Mouse (Mus musculus) small intestine, adult 2 months (tissue): Measurements from ENCODE around the gene Psen2. TPM values are rescaled to one million over a fixed set of nuclear protein-coding genes. Genes with fewer than 3 reads are reported as not detected.

ENCODE experiments used
- H3K27ac ChIP-seq: fragments of 200-500 bp; 2 replicates; pipeline ENCODE4 v1.5.1; 2012; ENCODE audit warnings: low read depth, low read length, control low read depth, inconsistent platforms; ENCODE audit not compliant: insufficient read depth
- H3K27me3 ChIP-seq: fragments of 200-500 bp; 2 replicates; pipeline ENCODE4 v1.6.1; 2012; ENCODE audit warnings: mild to moderate bottlenecking, moderate library complexity, low read length, inconsistent platforms; ENCODE audit not compliant: control insufficient read depth, insufficient read depth
- H3K36me3 ChIP-seq: fragments of 200-500 bp; 2 replicates; pipeline ENCODE4 v1.6.1; 2012; ENCODE audit warnings: mild to moderate bottlenecking, low read length, control low read depth, inconsistent platforms; ENCODE audit not compliant: control insufficient read depth, insufficient read depth
- H3K4me1 ChIP-seq: fragments of 200-500 bp; 2 replicates; pipeline ENCODE4 v1.6.1; 2012; ENCODE audit warnings: low read length, inconsistent platforms, mixed read lengths; ENCODE audit not compliant: control insufficient read depth, insufficient read depth, insufficient read length
- H3K4me3 ChIP-seq: fragments of 200-500 bp; 2 replicates; pipeline ENCODE4 v1.5.1; 2012; ENCODE audit warnings: low read depth, mild to moderate bottlenecking, control low read depth, inconsistent platforms, low read length, moderate library complexity
- CTCF ChIP-seq: fragments of 200-500 bp; IDR thresholded peaks from 2 replicates; pipeline ENCODE4 v1.5.1; 2012; ENCODE audit warnings: low read depth, mild to moderate bottlenecking, control low read depth, inconsistent platforms, low read length, moderate library complexity, mixed read lengths; ENCODE audit not compliant: insufficient replicate concordance, insufficient read length; ENCODE audit errors: extremely low read depth
- POLR2A ChIP-seq: fragments of 200-500 bp; IDR thresholded peaks from 2 replicates; pipeline ENCODE4 v1.6.1; 2012; ENCODE audit warnings: low read depth, mild to moderate bottlenecking, control low read depth, inconsistent platforms, low read length, moderate library complexity
- WGBS: fragments of 180-500 bp; shearing (Covaris S2); methylation state at CpG from one replicate; pipeline ENCODE4 v1.1.7; 2018; 5-methylcytosine and 5-hydroxymethylcytosine counted together
- polyA plus RNA-seq: library from polyadenylated mRNA; depleted of rRNA; stranded (reverse); fragments of >200 nt; gene quantifications from 2 replicates; pipeline ENCODE4 v1.2.3, GENCODE M21; 2012

Gene Psen2
- polyA plus RNA-seq, 1 experiment: 24.7 TPM

DNA sequence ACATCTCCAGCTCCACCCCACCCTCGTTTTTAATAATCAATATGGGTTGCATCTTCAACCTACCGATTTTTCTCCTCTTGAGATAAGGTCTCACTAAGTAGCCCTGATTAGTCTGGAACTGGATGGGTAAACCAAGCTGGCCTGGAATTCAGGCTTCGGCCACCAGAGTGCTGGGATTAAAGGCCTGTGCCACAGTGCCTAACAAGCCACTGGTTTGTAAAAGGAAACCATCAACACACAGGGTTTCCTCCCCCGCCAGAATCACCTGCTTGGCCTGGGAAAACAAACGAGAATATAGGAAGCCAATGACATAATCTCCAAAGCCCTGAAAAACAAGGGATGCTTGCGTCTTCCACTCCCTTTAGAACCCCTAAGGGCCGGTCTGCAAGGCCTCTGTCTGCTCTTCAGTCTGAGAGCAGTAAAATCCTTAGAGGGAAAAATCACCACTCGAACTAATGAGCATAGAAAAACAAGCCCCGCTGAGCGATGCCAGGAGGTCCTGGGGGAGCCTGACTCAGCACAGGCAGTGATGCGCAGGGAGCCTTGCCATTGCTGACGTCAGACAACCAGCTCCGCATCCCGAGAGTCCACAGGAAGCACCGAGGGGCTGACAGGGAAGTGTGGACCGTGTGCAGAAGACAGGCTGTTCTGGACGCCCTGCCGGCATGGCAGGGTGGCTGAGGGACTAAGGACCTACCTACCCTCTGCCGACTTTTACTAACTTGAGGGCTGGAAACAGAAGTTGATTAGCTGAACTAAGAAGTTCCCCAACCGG, 13.4 kb downstream of the Psen2 start:
- TF ChIP-seq POLR2A (no peak), CTCF (no peak)
- peaks cover 3% of the 10 kb centered on the region for H3K4me1 ChIP-seq
- H3K27me3 ChIP-seq: no peaks in the 10 kb centered on the region
- H3K27ac ChIP-seq: peak overlapping the region; percentile 39
- H3K4me3 ChIP-seq: peak overlapping the region; percentile 20; the same call in 1 of the 2 replicates
- no peaks in the 10 kb centered on the region for H3K36me3 ChIP-seq
- WGBS: 63% methylated on average over 20 of the region's 20 CpGs

DNA sequence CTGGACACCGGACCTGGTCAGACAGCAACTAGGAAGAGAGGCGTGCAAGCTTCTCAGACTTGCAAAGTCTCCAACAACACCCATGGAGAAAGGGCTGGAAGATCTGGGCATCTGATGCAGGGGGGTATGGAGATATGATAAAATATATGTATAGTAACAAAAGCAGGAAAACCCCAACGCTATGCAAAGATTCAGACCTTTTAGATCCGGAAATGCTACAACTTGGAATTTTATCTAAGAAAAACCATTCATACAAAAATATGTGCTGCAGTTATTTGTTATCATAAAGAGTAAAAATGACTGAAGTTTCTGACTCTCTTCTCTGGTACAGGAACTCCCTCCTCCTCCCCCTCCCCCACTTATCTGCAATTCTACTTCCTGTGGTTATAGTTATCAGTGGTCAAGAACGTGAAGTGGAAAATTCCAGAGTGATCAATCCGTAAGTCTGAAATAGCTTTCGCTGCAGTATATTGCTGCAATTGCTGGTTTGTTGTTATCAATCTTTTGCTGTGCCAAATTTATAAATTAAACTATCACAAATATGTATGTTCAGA, 14.6 kb downstream of the Psen2 start:
- H3K4me3 ChIP-seq: no peak overlapping the region
- WGBS: 83% methylated on average over 7 of the region's 7 CpGs
- no peaks in the 10 kb centered on the region for H3K27me3 ChIP-seq
- TF ChIP-seq CTCF (no peak), POLR2A (no peak)
- peaks cover 3% of the 10 kb centered on the region for H3K4me1 ChIP-seq
- H3K27ac ChIP-seq: no peak overlapping the region
- no peaks in the 10 kb centered on the region for H3K36me3 ChIP-seq

DNA sequence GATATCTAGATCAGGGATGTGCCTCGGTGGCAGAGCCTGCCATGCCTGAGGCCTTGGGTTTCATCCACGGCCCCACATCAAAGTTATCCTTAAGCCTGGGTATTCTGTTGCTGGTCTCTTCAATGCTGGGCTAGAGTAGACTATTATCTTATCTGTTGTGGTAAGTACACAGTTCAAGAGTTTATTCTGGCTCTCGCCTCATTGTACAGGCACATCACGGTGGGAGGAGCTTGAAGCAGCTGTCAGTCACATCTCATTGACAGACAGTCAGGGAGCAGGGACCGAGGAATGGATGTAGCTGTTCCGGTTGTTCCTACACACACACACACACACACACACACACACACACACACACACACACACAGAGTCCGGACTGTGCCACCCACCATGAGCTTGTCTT, 15.3 kb downstream of the Psen2 start:
- Histone ChIP-seq H3K4me1 (peaks cover 3% of the 10 kb centered on the region), H3K27me3 (no peaks in the 10 kb centered on the region), H3K27ac (no peak overlapping the region), H3K36me3 (no peaks in the 10 kb centered on the region), H3K4me3 (no peak overlapping the region)
- WGBS: 49% methylated on average over 7 of the region's 7 CpGs
- TF ChIP-seq CTCF (no peak), POLR2A (no peak)

DNA sequence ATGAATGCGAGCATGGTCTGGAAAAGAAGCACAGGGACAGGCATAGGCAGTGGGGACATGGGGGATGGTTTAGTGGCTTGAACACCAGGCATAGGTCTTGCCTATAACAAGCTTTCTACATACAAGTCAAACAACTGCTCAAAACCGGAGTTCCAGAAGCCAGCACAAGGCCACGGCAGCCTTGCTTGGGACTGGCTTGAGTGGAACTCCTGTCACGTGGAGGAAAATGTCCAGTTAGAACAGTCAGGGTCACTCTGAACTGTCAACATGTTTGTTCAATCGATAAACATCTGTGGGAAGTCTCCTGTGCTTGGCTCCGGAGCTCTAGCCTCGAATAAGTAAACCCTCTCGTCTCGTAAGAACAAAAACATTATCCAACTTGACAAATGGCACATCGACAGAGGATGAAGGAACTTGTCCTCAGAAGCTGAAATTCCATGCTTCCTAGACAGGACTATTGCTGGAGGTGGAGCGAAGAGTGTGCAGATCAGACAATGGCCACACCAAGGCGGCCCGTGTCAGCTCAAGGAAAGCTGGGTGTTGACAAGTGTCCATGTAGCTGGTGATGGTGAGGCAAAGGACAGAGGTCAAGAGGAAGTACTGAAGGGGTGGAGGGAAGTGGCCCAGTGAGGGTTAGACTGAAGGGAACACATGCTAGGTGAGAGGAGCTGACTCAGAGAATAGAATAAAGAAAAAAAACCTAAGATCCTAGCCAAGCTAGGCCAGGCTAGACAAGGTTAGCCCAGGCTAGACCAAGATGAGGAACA, 17.3 kb downstream of the Psen2 start:
- H3K4me1 ChIP-seq: peaks cover 3% of the 10 kb centered on the region
- H3K36me3 ChIP-seq: no peaks in the 10 kb centered on the region
- TF ChIP-seq POLR2A (no peak), CTCF (no peak)
- H3K27me3 ChIP-seq: no peaks in the 10 kb centered on the region
- H3K4me3 ChIP-seq: no peak overlapping the region
- WGBS: 78% methylated on average over 13 of the region's 13 CpGs
- H3K27ac ChIP-seq: no peak overlapping the region

DNA sequence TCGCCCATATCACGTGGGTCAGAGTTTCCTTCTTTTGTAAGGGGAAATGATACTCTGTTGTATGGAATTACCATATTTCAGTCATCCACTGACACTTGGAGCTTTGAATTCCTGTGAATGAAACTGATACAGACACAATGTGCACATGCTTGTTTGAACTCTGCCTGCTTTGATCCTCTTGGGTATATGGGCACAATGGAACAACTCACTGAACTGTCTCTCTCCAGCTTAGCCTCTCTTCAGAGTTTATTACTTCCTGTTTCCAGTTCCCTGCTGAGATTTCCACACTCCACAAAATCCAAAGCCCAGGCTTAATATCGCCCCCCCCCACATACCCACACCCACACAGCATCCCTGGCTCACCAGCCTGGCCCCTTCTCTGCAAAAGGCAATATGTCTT, 31.5 kb downstream of the Psen2 start:
- Histone ChIP-seq H3K36me3 (0 out of 2 replicates have a peak, but pooled peaks cover 3% of the 10 kb centered on the region), H3K4me1 (peaks cover 4% of the 10 kb centered on the region), H3K27me3 (no peaks in the 10 kb centered on the region), H3K27ac (no peak overlapping the region), H3K4me3 (no peak overlapping the region)
- 89% methylated on average over 3 of the region's 3 CpGs for WGBS
- TF ChIP-seq POLR2A (no peak), CTCF (no peak)

GRCm38 (mm10) chr1:180230580-180230979, 32.7 kb downstream of the Psen2 start:
- no peak overlapping the region for H3K27ac ChIP-seq
- peak; percentile 74; the same call in 1 of the 2 replicates for TF ChIP-seq CTCF
- no peak for TF ChIP-seq POLR2A
- no peak overlapping the region for H3K4me3 ChIP-seq
- WGBS: 41% methylated on average over 2 of the region's 2 CpGs
- H3K27me3 ChIP-seq: no peaks in the 10 kb centered on the region
- H3K36me3 ChIP-seq: 0 out of 2 replicates have a peak, but pooled peaks cover 2% of the 10 kb centered on the region
- peaks cover 4% of the 10 kb centered on the region for H3K4me1 ChIP-seq

- TF ChIP-seq POLR2A: no peak
- no peak for TF ChIP-seq CTCF
- Histone ChIP-seq H3K4me3 (no peak overlapping the region), H3K36me3 (0 out of 2 replicates have a peak, but pooled peaks cover 2% of the 10 kb centered on the region), H3K27me3 (no peaks in the 10 kb centered on the region), H3K4me1 (peaks cover 7% of the 10 kb centered on the region), H3K27ac (no peak overlapping the region)
- 60% methylated on average over 7 of the region's 7 CpGs for WGBS
Measured at GRCm38 (mm10) chr1:180229906-180230305, 33.3 kb downstream of the Psen2 start.
